Mouse (Mus musculus): ENCODE data around the gene Six1.
"Not testable (repeated sequence)": the region's sequence is repeated elsewhere in the genome, so short reads cannot be mapped to it uniquely, and the experiment has no call there.

Gene Six1

GRCm38 (mm10) chr12:73032665-73033064 lies 21.0 kb downstream of the Six1 start:
- no peak for DNase-seq

- no peak for DNase-seq
These were observed 22.4 kb downstream of the Six1 start for GRCm38 (mm10) chr12:73031315-73031714.

- DNase-seq, result no peak
These were observed 28.2 kb downstream of the Six1 start for GRCm38 (mm10) chr12:73025490-73025889.

- DNase-seq, result peak; percentile 24
These were observed 32.7 kb downstream of the Six1 start for GRCm38 (mm10) chr12:73020941-73021340.

DNA sequence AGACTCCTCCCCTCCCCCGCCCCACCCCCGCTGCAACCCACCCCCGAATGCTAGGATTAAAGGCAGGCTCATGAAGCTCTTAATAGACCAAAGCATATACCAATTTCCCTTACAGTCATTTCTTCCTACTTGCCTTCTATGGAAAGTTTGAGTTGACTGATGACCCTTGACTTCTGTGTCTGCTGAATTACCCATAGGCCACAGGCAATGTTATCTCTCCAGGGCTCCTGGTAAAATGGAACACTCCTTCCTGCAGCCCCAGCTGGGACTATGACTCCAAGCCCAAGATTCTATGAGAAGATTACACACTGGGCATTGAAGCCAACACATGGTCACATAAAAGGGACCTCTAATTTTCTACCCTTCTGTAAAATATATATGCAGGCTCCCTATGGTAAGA lies 33.3 kb downstream of the Six1 start:
- no peak for DNase-seq

GRCm38 (mm10) chr12:73018838-73019237 lies 34.8 kb downstream of the Six1 start:
- no peak for DNase-seq

GRCm38 (mm10) chr12:73016171-73016570 lies 37.5 kb downstream of the Six1 start:
- DNase-seq, result no peak

DNA sequence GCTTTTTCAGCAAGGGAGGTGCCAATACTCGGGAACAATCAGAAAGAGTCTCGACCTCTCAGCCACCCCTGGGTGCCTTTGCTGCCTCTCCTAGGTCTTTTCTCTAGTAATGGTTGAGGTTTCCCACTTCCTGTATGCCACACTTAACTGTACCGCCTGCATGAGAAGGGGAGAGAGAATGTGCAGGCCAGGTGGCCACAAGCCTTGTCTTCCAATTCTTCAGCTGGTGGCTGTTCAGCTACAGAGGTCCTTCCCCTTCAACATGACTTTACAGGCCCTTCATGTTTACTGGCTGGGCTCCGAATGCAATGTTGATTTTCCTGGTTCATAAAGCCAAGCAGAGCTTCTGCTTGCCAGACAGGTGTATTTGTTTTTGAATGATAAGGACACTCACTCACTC lies 39.4 kb downstream of the Six1 start:
- no peak for DNase-seq

GRCm38 (mm10) chr12:73012824-73013223 lies 40.9 kb downstream of the Six1 start:
- no peak for DNase-seq

GRCm38 (mm10) chr12:73012136-73012785 lies 41.4 kb downstream of the Six1 start:
- no peak for DNase-seq

DNA sequence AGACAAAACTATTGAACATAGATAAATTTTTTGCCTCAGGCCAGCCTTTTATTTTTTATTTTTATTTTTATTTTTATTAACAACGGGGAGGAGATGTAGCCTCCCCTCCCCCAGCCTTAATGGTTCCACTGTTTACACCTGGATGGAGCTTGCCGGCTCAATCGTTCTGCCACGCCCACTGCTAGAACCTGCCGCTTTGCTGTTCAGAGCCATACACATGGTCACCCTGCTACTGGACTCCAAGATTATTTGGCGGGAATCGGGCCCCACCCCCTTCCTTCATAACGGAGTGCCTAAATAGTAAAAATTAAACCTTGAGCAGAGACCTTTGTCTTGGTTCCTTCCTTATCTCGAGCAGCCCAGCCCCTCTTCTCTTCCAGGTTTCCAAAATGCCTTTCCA lies 50.8 kb downstream of the Six1 start:
- DNase-seq, result not testable (repeated sequence)

DNA sequence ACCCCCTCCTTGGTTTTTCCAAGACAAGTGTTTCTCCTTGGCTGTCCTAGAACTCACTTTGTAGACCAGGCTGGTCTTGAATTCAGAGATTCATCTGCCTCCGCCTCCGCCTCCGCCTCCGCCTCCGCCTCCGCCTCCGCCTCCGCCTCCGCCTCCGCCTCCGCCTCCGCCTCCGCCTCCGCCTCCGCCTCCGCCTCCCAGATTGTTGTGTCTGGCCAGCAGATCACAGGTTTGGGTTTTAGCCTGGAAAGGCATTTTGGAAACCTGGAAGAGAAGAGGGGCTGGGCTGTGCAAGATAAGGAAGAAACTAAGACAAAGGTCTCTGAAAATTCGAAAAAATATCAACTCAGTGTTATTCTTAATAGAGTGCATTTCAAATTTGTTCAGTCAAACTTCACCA lies 51.4 kb downstream of the Six1 start:
- not testable (repeated sequence) for DNase-seq

GRCm38 (mm10) chr12:72998105-72999001 lies 55.3 kb downstream of the Six1 start:
- DNase-seq, result no peak

DNA sequence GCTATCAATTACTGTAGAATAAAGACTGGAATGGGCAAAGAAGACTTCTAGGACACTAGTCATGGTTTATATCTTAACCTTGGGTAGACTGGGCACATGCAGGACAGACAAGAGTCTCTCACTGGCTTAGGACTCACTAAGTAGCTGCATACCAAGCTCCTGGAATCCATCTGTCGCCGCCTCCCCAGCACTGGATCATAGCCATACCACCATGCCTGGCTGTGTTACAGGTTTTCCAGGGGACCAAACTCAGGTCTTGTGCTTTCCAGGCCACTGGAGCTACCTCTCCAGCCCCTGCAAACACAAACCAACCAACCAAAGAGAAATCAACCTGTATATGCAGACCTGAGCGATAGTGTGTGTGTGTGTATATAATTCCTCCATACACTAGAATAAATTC lies 57.0 kb downstream of the Six1 start:
- no peak for DNase-seq

All from layer of hippocampus, adult 9-11 months (tissue).